Mouse (Mus musculus) cerebellum, adult 2 months (tissue): ENCODE data around the gene Prtg.

Experiments
- CTCF ChIP-seq: fragments of 200-500 bp; IDR thresholded peaks from 2 replicates; pipeline ENCODE4 v1.5.1; 2011; ENCODE audit warnings: low read depth, mild to moderate bottlenecking, control low read depth, low read length, moderate library complexity, borderline replicate concordance; ENCODE audit not compliant: insufficient read depth
- POLR2A ChIP-seq: fragments of 200-500 bp; IDR thresholded peaks from 2 replicates; pipeline ENCODE4 v1.6.1; 2011; ENCODE audit warnings: low read length, control low read depth, borderline replicate concordance; ENCODE audit not compliant: insufficient read depth

GRCm38 (mm10) chr9:72902057-72902456, 95.4 kb downstream of the Prtg start:
- TF ChIP-seq POLR2A (no peak), CTCF (no peak)
